Mouse (Mus musculus) gastrocnemius, adult 8-10 months (tissue): ENCODE results near the gene Scp2. TPM values are rescaled to one million over a fixed set of nuclear protein-coding genes. Genes with fewer than 3 reads are reported as not detected.
"Not testable (repeated sequence)": the region's sequence is repeated elsewhere in the genome, so short reads cannot be mapped to it uniquely, and the experiment has no call there.

Experiments
- DNase-seq, 2 experiments: peaks; one replicate each; pipeline ENCODE4 v3.0.0; 2022; ENCODE audit warnings: low spot score in 2 of 2
- total RNA-seq, 4 experiments: library from RNA; stranded (reverse); gene quantifications; 2 replicates each; pipeline ENCODE4 v1.2.4; 2022

Gene Scp2
- total RNA-seq, 4 experiments from 2014 or later: 159 to 176 (median 161) TPM

GRCm38 (mm10) chr4:108109728-108110127 is 35.1 kb downstream of the Scp2 start:
- no peak for DNase-seq

- DNase-seq: no peak
Observed at GRCm38 (mm10) chr4:108096345-108096744, 48.5 kb downstream of the Scp2 start, which contains the start of gene Podn. Gene Podn (minus strand): TSS chr4:108096445.

GRCm38 (mm10) chr4:108092741-108093397 is 51.9 kb downstream of the Scp2 start:
- DNase-seq: no peak

GRCm38 (mm10) chr4:108083993-108084392 is 60.8 kb downstream of the Scp2 start:
- no peak for DNase-seq

- DNase-seq: no peak
Observed at GRCm38 (mm10) chr4:108083032-108083735, 61.6 kb downstream of the Scp2 start.

GRCm38 (mm10) chr4:108082401-108082806 is 62.4 kb downstream of the Scp2 start:
- no peak for DNase-seq

- no peak for DNase-seq
Observed at GRCm38 (mm10) chr4:108080876-108081275, 63.9 kb downstream of the Scp2 start.

GRCm38 (mm10) chr4:108079762-108080161 is 65.0 kb downstream of the Scp2 start:
- DNase-seq: no peak

GRCm38 (mm10) chr4:108079191-108079590 is 65.6 kb downstream of the Scp2 start:
- not testable (repeated sequence) for DNase-seq

GRCm38 (mm10) chr4:108077224-108077955 is 67.4 kb downstream of the Scp2 start:
- DNase-seq: no peak

GRCm38 (mm10) chr4:108074204-108074823 is 70.5 kb downstream of the Scp2 start:
- DNase-seq: no peak

- DNase-seq: no peak
Observed at GRCm38 (mm10) chr4:108072086-108072485, 72.7 kb downstream of the Scp2 start.

- DNase-seq: peak; percentile 89 to 94
Observed at GRCm38 (mm10) chr4:108071235-108071901, 73.4 kb downstream of the Scp2 start.

GRCm38 (mm10) chr4:108070723-108071122 is 74.1 kb downstream of the Scp2 start:
- no peak for DNase-seq

- DNase-seq: no peak
Observed at GRCm38 (mm10) chr4:108070286-108070685, 74.5 kb downstream of the Scp2 start.

GRCm38 (mm10) chr4:108068081-108068480 is 76.7 kb downstream of the Scp2 start:
- DNase-seq: no peak

- no peak for DNase-seq
Observed at GRCm38 (mm10) chr4:108067261-108067660, 77.5 kb downstream of the Scp2 start.

GRCm38 (mm10) chr4:108066569-108066968 is 78.2 kb downstream of the Scp2 start:
- DNase-seq: no peak

- no peak for DNase-seq
Observed at GRCm38 (mm10) chr4:108065176-108065844, 79.5 kb downstream of the Scp2 start.

GRCm38 (mm10) chr4:108063616-108064015 is 81.2 kb downstream of the Scp2 start:
- no peak for DNase-seq

- no peak for DNase-seq
Observed at GRCm38 (mm10) chr4:108062524-108062923, 82.3 kb downstream of the Scp2 start.
